Mouse (Mus musculus): Measurements from ENCODE around the gene Bmp6. TPM values are rescaled to one million over a fixed set of nuclear protein-coding genes. Genes with fewer than 3 reads are reported as not detected.

Gene Bmp6
- polyA plus RNA-seq, 1 experiment from 2014 or later = 1.4 TPM

GRCm38 (mm10) chr13:38534731-38535130, 189.8 kb downstream of the Bmp6 start:
- H3K9ac ChIP-seq (replicated peaks; ENCODE audit: low read depth, low read length) = no peak overlapping the region
- H3K4me2 ChIP-seq (ENCODE audit: low read length) = no peak overlapping the region
- 89% methylated on average over 6 of the region's 6 CpGs for WGBS
- no peaks in the 10 kb centered on the region for H3K9me3 ChIP-seq (ENCODE audit: control insufficient read depth, low read length)
- no peak overlapping the region for H3K4me3 ChIP-seq (replicated peaks; ENCODE audit: low read length)
- H3K4me1 ChIP-seq (replicated peaks; ENCODE audit: control insufficient read depth, insufficient read depth, low read length) = no peaks in the 10 kb centered on the region
- H3K27ac ChIP-seq (ENCODE audit: low read length) = no peak overlapping the region
- no peaks in the 10 kb centered on the region for H3K27me3 ChIP-seq (replicated peaks; ENCODE audit: control insufficient read depth, insufficient read depth, low read length)
- ATAC-seq = no peak
- no peaks in the 10 kb centered on the region for H3K36me3 ChIP-seq (ENCODE audit: control insufficient read depth, insufficient read depth)

DNA sequence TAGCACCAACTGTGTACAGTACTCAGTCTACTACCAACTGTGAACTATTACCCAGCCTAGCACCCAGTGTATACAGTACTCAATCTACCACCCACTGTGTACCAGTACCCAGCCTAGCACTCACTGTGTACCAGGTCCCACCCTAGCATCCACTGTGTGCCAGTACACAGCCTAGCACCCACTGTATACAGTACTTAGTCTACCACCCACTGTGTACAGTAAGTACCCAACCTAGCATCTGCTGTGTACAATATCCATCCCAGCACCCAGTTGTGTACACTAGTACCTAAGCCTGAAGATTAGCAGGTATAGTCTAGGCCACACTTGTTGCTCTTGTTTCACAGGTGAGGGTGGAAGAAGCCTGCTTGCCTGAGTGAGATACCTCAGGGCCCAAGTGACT, 192.6 kb downstream of the Bmp6 start:
- Histone ChIP-seq H3K4me1 (replicated peaks; ENCODE audit: control insufficient read depth, insufficient read depth, low read length) (no peaks in the 10 kb centered on the region), H3K4me3 (replicated peaks; ENCODE audit: low read length) (no peak overlapping the region)
- ATAC-seq = no peak

GRCm38 (mm10) chr13:38539192-38539900, 194.4 kb downstream of the Bmp6 start:
- no peak overlapping the region for H3K27ac ChIP-seq (ENCODE audit: low read length)
- no peak overlapping the region for H3K4me3 ChIP-seq (replicated peaks; ENCODE audit: low read length)
- no peaks in the 10 kb centered on the region for H3K27me3 ChIP-seq (replicated peaks; ENCODE audit: control insufficient read depth, insufficient read depth, low read length)
- H3K4me2 ChIP-seq (ENCODE audit: low read length) = no peak overlapping the region
- ATAC-seq = no peak
- no peak overlapping the region for H3K9ac ChIP-seq (replicated peaks; ENCODE audit: low read depth, low read length)
- WGBS = 93% methylated on average over 7 of the region's 7 CpGs
- no peaks in the 10 kb centered on the region for H3K4me1 ChIP-seq (replicated peaks; ENCODE audit: control insufficient read depth, insufficient read depth, low read length)
- no peaks in the 10 kb centered on the region for H3K9me3 ChIP-seq (ENCODE audit: control insufficient read depth, low read length)
- H3K36me3 ChIP-seq (ENCODE audit: control insufficient read depth, insufficient read depth) = no peaks in the 10 kb centered on the region

More for the DNA sequence above, 192.6 kb downstream of the Bmp6 start:
- H3K36me3 ChIP-seq (ENCODE audit: control insufficient read depth, insufficient read depth) = no peaks in the 10 kb centered on the region
- H3K4me2 ChIP-seq (ENCODE audit: low read length) = no peak overlapping the region
- no peak overlapping the region for H3K27ac ChIP-seq (ENCODE audit: low read length)
- H3K27me3 ChIP-seq (replicated peaks; ENCODE audit: control insufficient read depth, insufficient read depth, low read length) = no peaks in the 10 kb centered on the region
- no peak overlapping the region for H3K9ac ChIP-seq (replicated peaks; ENCODE audit: low read depth, low read length)
- H3K9me3 ChIP-seq (ENCODE audit: control insufficient read depth, low read length) = no peaks in the 10 kb centered on the region

DNA sequence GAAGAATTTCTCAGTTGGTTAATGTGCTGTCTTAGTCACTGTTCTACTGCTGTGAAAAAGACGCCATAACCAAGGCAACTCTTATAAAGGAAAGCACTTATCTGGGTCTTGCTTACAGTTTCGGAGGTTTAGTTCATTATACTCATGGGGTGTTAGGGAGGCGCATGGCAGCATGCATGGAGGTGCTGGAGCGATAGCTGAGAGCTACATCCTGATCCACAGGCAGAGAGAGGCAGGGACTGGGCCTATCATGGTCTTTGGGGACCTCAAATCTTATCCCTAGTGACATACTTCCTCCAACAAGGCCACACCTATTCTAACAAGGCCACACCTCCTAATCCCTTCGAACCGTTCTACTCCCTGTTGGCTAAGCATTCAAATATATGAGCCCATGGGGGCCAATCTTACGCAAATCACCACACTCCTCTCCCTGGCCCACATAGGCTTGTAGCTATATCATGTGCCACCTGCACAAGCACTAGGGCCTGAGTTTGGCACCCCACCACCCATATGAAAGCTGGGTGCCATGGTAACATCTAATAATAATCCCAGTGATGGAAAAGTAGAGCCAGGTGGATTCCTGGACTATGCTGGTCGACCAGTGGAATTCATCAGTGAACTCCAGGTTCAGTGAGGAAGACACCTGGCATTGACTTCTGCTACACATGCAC, 198.7 kb downstream of the Bmp6 start:
- no peak overlapping the region for H3K4me3 ChIP-seq (replicated peaks; ENCODE audit: low read length)
- no peak overlapping the region for H3K4me2 ChIP-seq (ENCODE audit: low read length)
- 56% methylated on average over 8 of the region's 8 CpGs for WGBS
- ATAC-seq = no peak
- no peaks in the 10 kb centered on the region for H3K9me3 ChIP-seq (ENCODE audit: control insufficient read depth, low read length)
- no peak overlapping the region for H3K27ac ChIP-seq (ENCODE audit: low read length)
- no peaks in the 10 kb centered on the region for H3K4me1 ChIP-seq (replicated peaks; ENCODE audit: control insufficient read depth, insufficient read depth, low read length)
- no peak overlapping the region for H3K9ac ChIP-seq (replicated peaks; ENCODE audit: low read depth, low read length)
- no peaks in the 10 kb centered on the region for H3K36me3 ChIP-seq (ENCODE audit: control insufficient read depth, insufficient read depth)
- H3K27me3 ChIP-seq (replicated peaks; ENCODE audit: control insufficient read depth, insufficient read depth, low read length) = no peaks in the 10 kb centered on the region

GRCm38 (mm10) chr13:38544769-38545445, 200.0 kb downstream of the Bmp6 start:
- Histone ChIP-seq H3K27ac (ENCODE audit: low read length) (no peak overlapping the region), H3K9me3 (ENCODE audit: control insufficient read depth, low read length) (no peaks in the 10 kb centered on the region), H3K4me2 (ENCODE audit: low read length) (no peak overlapping the region), H3K27me3 (replicated peaks; ENCODE audit: control insufficient read depth, insufficient read depth, low read length) (no peaks in the 10 kb centered on the region), H3K4me3 (replicated peaks; ENCODE audit: low read length) (no peak overlapping the region), H3K9ac (replicated peaks; ENCODE audit: low read depth, low read length) (no peak overlapping the region), H3K36me3 (ENCODE audit: control insufficient read depth, insufficient read depth) (no peaks in the 10 kb centered on the region), H3K4me1 (replicated peaks; ENCODE audit: control insufficient read depth, insufficient read depth, low read length) (no peaks in the 10 kb centered on the region)
- ATAC-seq = no peak
- WGBS = 90% methylated on average over 8 of the region's 8 CpGs

- WGBS = 68% methylated on average over 3 of the region's 3 CpGs
- no peak for ATAC-seq
- Histone ChIP-seq H3K9me3 (ENCODE audit: control insufficient read depth, low read length) (no peaks in the 10 kb centered on the region), H3K4me2 (ENCODE audit: low read length) (no peak overlapping the region), H3K4me1 (replicated peaks; ENCODE audit: control insufficient read depth, insufficient read depth, low read length) (no peaks in the 10 kb centered on the region), H3K27me3 (replicated peaks; ENCODE audit: control insufficient read depth, insufficient read depth, low read length) (no peaks in the 10 kb centered on the region), H3K4me3 (replicated peaks; ENCODE audit: low read length) (no peak overlapping the region), H3K27ac (ENCODE audit: low read length) (no peak overlapping the region), H3K9ac (replicated peaks; ENCODE audit: low read depth, low read length) (no peak overlapping the region), H3K36me3 (ENCODE audit: control insufficient read depth, insufficient read depth) (no peaks in the 10 kb centered on the region)
Measured at GRCm38 (mm10) chr13:38545460-38545859, 200.6 kb downstream of the Bmp6 start.

DNA sequence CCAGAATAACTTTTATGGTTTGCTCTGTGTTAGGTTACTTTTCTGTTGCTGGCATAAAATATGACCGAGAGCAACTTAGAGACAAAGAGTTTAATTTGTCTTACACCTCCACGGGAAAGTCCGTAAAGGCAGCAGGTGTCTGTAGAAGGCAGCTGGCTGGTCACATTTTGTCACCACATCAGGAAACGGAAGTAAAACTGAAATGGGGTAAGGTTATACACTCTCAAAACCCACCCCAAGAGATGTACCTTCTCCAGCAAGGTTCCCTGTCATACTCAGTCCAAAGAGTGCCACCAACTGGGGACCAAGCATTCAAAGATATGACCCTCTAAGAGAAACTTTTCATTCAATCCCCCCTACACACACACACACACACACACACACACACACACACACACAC, 201.8 kb downstream of the Bmp6 start:
- Histone ChIP-seq H3K4me1 (replicated peaks; ENCODE audit: control insufficient read depth, insufficient read depth, low read length) (no peaks in the 10 kb centered on the region), H3K4me3 (replicated peaks; ENCODE audit: low read length) (no peak overlapping the region), H3K27me3 (replicated peaks; ENCODE audit: control insufficient read depth, insufficient read depth, low read length) (no peaks in the 10 kb centered on the region), H3K36me3 (ENCODE audit: control insufficient read depth, insufficient read depth) (no peaks in the 10 kb centered on the region), H3K4me2 (ENCODE audit: low read length) (no peak overlapping the region), H3K9ac (replicated peaks; ENCODE audit: low read depth, low read length) (no peak overlapping the region), H3K27ac (ENCODE audit: low read length) (no peak overlapping the region), H3K9me3 (ENCODE audit: control insufficient read depth, low read length) (no peaks in the 10 kb centered on the region)
- no peak for ATAC-seq
- WGBS = 87% methylated on average over 4 of the region's 4 CpGs

GRCm38 (mm10) chr13:38547717-38548116, 202.8 kb downstream of the Bmp6 start:
- 89% methylated on average over 5 of the region's 5 CpGs for WGBS
- Histone ChIP-seq H3K27me3 (replicated peaks; ENCODE audit: control insufficient read depth, insufficient read depth, low read length) (no peaks in the 10 kb centered on the region), H3K36me3 (ENCODE audit: control insufficient read depth, insufficient read depth) (no peaks in the 10 kb centered on the region), H3K9ac (replicated peaks; ENCODE audit: low read depth, low read length) (no peak overlapping the region), H3K27ac (ENCODE audit: low read length) (no peak overlapping the region), H3K4me1 (replicated peaks; ENCODE audit: control insufficient read depth, insufficient read depth, low read length) (no peaks in the 10 kb centered on the region), H3K9me3 (ENCODE audit: control insufficient read depth, low read length) (no peaks in the 10 kb centered on the region), H3K4me3 (replicated peaks; ENCODE audit: low read length) (no peak overlapping the region), H3K4me2 (ENCODE audit: low read length) (no peak overlapping the region)
- no peak for ATAC-seq

- Histone ChIP-seq H3K9me3 (ENCODE audit: control insufficient read depth, low read length) (no peaks in the 10 kb centered on the region), H3K9ac (replicated peaks; ENCODE audit: low read depth, low read length) (no peak overlapping the region), H3K4me3 (replicated peaks; ENCODE audit: low read length) (no peak overlapping the region), H3K36me3 (ENCODE audit: control insufficient read depth, insufficient read depth) (no peaks in the 10 kb centered on the region), H3K27me3 (replicated peaks; ENCODE audit: control insufficient read depth, insufficient read depth, low read length) (no peaks in the 10 kb centered on the region), H3K4me1 (replicated peaks; ENCODE audit: control insufficient read depth, insufficient read depth, low read length) (no peaks in the 10 kb centered on the region), H3K4me2 (ENCODE audit: low read length) (no peak overlapping the region), H3K27ac (ENCODE audit: low read length) (no peak overlapping the region)
- 76% methylated on average over 5 of the region's 5 CpGs for WGBS
- no peak for ATAC-seq
Measured at GRCm38 (mm10) chr13:38548681-38549080, 203.8 kb downstream of the Bmp6 start.

Data from forebrain, embryonic 16.5 days (tissue).